Mouse (Mus musculus): ENCODE measurements around the gene Stoml2. TPM values are rescaled to one million over a fixed set of nuclear protein-coding genes. Genes with fewer than 3 reads are reported as not detected.
"Not testable (repeated sequence)": the region's sequence is repeated elsewhere in the genome, so short reads cannot be mapped to it uniquely, and the experiment has no call there.

Gene Stoml2
- polyA plus RNA-seq, 2 experiments from 2014 or later = 137 to 170 TPM

DNA sequence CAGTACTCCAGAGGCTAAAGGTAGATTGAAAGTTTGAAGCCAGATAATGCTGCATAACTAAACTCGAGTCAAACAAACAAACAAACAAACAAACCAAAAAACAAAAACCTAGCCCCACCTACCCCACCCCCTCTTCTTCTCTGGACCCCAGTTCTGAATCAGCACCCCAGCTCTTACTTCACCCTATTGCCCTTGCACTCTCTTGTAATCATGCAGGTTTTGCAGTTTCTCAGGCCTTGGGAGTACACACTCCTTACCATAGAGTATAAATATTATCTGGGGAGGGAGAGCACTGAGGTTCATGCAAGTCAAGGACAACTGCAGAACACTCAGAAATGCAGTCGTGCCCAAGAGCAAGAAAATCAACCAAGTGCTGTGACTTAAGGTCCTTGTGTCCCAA is 30.2 kb downstream of the Stoml2 start:
- no peak for ATAC-seq

DNA sequence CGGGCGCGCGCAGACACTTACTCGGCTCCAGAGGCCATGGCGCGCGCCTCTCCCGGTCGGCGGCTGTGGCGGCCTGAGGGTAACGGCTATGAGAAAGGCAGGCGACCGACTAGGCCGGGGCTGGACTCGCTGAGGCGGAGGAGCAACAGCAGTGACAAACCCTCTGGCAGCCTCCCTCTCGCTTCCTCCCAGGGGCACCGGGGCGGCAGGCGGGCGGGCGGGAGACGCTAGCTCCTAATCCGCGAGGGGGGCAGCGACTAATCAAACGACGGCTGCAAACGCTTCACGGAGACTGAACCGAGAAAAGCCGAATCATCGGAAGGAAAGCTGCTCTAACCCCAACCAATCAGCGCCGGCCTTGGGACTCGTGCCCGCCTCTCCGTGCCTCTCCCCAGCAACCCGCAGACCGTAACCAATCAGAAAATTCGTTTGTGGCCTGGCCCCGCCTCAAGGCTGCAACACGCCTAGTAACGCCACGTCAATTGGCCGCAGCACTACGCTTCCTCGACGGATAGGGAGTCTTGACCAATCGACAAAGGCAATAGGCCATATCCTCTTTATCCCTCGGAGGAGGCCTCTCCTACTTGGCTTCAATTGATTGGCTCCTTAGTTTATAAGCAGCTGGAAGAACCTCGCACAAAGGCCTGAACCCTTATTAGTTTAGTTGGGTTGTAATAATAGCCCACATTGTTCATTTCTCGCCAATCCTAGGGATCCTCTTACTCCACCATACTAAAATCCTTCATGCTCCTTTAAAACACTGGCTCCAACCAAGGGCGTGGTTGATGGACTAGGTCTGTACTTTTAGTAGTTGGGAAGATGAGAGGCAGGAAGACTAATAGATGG is 31.1 kb downstream of the Stoml2 start, which contains the start of gene Vcp:
Gene Vcp, minus strand, starts transcription at position 367 of the 846 bp plus-strand sequence.
- peak; percentile 94 for ATAC-seq

DNA sequence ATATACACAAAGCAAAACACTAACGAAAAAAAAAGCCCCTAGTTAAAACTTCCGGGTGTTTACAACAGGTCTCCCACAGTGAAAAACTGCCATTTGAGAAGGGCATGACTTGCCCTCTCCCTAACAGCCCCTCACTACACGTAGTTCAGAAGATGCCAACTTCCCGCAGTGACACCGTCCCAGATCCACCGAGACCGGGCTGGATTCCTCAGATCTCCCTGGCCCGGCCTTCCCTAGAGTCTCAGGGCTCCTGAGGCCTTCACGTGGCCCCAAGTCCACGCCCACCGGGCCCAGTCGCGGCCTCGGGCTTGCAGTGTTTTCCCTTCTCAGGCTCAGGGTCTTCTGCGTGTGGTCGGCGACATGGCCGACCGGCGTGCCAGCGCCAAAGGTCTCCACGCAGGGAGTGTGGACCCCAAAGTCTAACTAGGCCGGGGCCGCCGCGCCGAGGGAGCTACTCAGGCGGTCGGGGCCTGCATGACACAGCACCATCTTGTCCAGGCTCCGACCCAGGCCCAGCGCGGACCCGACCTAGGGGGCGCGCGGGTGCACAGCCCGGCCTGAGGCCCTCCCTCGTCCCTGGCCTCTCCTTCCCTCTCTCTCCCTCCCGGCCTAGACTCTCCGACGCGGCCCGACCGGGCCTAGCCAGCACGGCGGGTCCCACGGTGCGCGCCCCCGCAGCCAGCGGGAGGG is 31.9 kb downstream of the Stoml2 start:
- peak; percentile 26 for ATAC-seq

DNA sequence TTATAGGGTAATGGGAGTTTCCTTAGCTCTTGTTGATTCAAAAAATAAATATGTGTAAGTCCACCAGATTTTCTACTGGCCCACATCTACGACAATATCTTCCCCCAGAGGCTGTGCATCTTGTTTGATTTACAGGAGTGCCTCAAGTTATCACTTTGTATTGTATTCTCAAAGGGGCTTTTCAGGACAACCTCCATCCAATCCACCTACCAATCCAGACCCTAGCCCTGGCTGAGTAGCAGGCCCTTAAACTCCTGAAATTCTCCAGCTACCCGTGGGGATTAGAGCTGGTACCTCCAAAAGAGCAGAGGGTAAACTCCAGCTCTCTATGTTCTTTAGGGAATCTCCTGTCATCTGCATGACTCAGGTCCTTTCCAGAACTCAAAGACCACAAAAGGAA is 33.5 kb downstream of the Stoml2 start:
- no peak for ATAC-seq

DNA sequence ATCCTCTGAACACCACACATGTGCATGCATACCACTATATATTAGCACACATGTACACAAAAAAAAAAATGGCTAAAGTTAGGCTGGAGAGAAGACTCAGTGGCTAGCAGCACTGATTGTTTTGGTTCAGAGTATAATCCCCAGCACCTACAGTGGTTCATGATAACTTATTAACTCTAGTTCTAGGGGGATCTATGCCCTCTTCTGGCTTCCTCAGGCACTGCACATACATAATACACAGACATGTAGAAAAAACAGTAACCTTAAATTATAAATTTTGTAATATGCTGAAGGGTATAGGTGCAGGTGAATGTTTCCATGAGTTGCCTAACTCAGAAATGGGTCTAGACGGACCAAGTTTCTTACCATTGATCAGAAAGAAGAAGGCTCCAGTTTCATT is 43.2 kb downstream of the Stoml2 start:
- ATAC-seq = no peak

DNA sequence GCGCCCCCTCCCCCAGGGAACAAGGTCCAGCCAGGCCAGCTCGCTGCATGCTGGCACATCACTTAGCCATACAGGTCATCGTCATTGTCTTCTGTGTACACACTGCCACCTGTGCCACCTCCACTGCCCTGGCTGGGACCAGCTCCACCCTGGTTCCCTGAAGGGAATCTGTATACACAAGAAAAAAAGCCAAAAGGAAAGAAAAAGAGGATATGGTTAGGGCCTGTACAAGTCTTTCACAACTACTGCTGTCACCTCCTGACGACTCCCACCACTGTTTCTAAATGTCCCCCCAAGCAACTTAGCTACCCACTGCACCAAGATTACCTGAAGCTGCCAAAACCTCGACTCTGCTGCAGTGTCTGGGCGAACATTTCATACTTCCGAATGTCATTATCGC is 51.0 kb downstream of the Stoml2 start:
- ATAC-seq = not testable (repeated sequence)

DNA sequence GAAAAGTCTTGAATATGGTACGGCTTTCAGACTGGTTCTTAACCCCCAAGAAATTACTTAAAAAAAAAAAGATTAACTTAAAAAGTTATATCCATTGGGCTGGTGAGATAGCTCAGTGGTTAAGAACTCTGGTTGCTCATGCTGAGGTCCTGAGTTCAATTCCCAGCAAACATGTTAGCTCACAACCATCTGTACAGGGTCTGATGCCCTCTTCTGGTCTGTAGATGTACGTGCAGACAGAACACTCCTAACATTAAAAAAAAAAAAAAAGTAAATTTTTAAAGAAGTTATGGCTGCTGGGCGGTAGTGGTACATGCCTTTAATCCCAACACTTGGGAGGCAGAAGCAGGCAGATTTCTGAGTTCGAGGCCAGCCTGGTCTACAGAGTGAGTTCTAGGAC is 53.4 kb downstream of the Stoml2 start:
- peak; percentile 43 for ATAC-seq

Other genes with a start within 250 kb of the Stoml2 start
- not detected for gene Fam205a1, start 177.8 kb downstream of the Stoml2 start, polyA plus RNA-seq (2017; shearing (Covaris generic))
- not detected for gene Gm12394, start 174.9 kb downstream of the Stoml2 start, polyA plus RNA-seq (2017; shearing (Covaris generic))
- gene Fam205c, start 157.5 kb downstream of the Stoml2 start, polyA plus RNA-seq (2017; shearing (Covaris generic)) = not detected
- under 1 TPM in 1 of 2 experiments, not detected in 1; 0.05 TPM for gene Phf24, start 115.0 kb downstream of the Stoml2 start, polyA plus RNA-seq (2017; shearing (Covaris generic))
- 1 to 10 TPM; 4.9 to 7.0 TPM for gene Dnajb5, start 81.9 kb downstream of the Stoml2 start, polyA plus RNA-seq (2017; shearing (Covaris generic))
- gene 1700022I11Rik, start 62.1 kb downstream of the Stoml2 start, polyA plus RNA-seq (2017; shearing (Covaris generic)) = under 1 TPM in 1 of 2 experiments, not detected in 1; 0.48 TPM
- gene Vcp, start 31.2 kb downstream of the Stoml2 start, polyA plus RNA-seq (2017; shearing (Covaris generic)) = 100 to 1,000 TPM; 164 to 202 TPM
- gene Fancg, start 21.2 kb downstream of the Stoml2 start, polyA plus RNA-seq (2017; shearing (Covaris generic)) = 10 to 100 TPM; 23.3 to 38.7 TPM
- 10 to 100 TPM; 12.1 to 34.1 TPM for gene Pigo, start 5.9 kb downstream of the Stoml2 start, polyA plus RNA-seq (2017; shearing (Covaris generic))
- gene Fam214b, start 14.5 kb upstream of the Stoml2 start, polyA plus RNA-seq (2017; shearing (Covaris generic)) = 1 to 10 TPM; 1.5 to 2.3 TPM
- under 1 TPM; 0.05 to 0.29 TPM for gene Unc13b, start 27.2 kb upstream of the Stoml2 start, polyA plus RNA-seq (2017; shearing (Covaris generic))
- gene Atp8b5, start 235.4 kb upstream of the Stoml2 start, polyA plus RNA-seq (2017; shearing (Covaris generic)) = not detected

Data from CD4-positive, CD25-positive, alpha-beta regulatory T cell, adult 4 months (primary cell).